Mouse (Mus musculus) heart, postnatal 0 days (tissue): ENCODE measurements around the gene Rpn1.

ENCODE experiments used
- CTCF ChIP-seq: IDR thresholded peaks from 2 replicates; pipeline ENCODE4 v1.5.1; 2016; ENCODE audit warnings: antibody characterized with exemption, control low read depth, low read depth
- EP300 ChIP-seq: IDR thresholded peaks from 2 replicates; pipeline ENCODE4 v1.6.1; 2016; ENCODE audit warnings: antibody characterized with exemption, low read depth

DNA sequence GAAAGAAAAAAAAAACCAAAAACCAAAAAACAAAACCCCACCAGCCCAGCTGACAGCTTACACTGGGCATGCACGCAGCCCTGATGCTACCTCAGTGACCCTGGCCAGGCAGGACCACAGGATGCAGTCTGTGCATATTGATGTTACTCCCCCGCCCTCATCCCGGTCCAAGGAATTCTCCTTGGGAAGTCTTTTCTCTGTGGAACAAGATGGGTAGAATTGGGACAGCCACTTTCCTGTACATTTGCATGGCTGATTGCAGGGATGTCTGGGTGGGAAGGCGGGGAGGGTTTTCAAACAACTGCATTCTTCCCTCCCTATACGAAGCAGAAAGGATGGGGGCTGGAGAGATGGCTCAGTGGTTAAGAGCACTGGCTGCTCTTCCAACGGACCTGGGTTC, 68.7 kb downstream of the Rpn1 start:
- TF ChIP-seq CTCF (no peak), EP300 (no peak)
